Mouse (Mus musculus): ENCODE data around the gene Ubiad1. TPM values are rescaled to one million over a fixed set of nuclear protein-coding genes. Genes with fewer than 3 reads are reported as not detected.

The Ubiad1 gene
- total RNA-seq, 2 experiments from 2014 or later = 8.5 to 8.9 TPM

- no peak for DNase-seq (ENCODE audit: extremely low spot score in 1 of 2, low spot score in 2 of 2)
- intact Hi-C loops (cut with DNase I) = no loop called here
Measured at GRCm38 (mm10) chr4:148417559-148417958, 27.0 kb downstream of the Ubiad1 start.

- no peak for DNase-seq (ENCODE audit: extremely low spot score in 1 of 2, low spot score in 2 of 2)
- intact Hi-C loops (cut with DNase I) = no loop called here
Measured at GRCm38 (mm10) chr4:148417074-148417526, 27.5 kb downstream of the Ubiad1 start.

GRCm38 (mm10) chr4:148415575-148415974, 29.0 kb downstream of the Ubiad1 start:
- intact Hi-C loops (cut with DNase I) = no loop called here
- DNase-seq (ENCODE audit: extremely low spot score in 1 of 2, low spot score in 2 of 2) = no peak

- DNase-seq (ENCODE audit: extremely low spot score in 1 of 2, low spot score in 2 of 2) = peak in 1 of 2 experiments; percentile 21
- intact Hi-C loops (cut with DNase I) = no loop called here
Measured at GRCm38 (mm10) chr4:148408256-148408975, 36.2 kb downstream of the Ubiad1 start.

- no peak for DNase-seq (ENCODE audit: extremely low spot score in 1 of 2, low spot score in 2 of 2)
- intact Hi-C loops (cut with DNase I) = no loop called here
Measured at GRCm38 (mm10) chr4:148405255-148405788, 39.2 kb downstream of the Ubiad1 start.

- intact Hi-C loops (cut with DNase I) = no loop called here
- DNase-seq (ENCODE audit: extremely low spot score in 1 of 2, low spot score in 2 of 2) = no peak
Measured at GRCm38 (mm10) chr4:148404748-148405147, 39.8 kb downstream of the Ubiad1 start.

- DNase-seq (ENCODE audit: extremely low spot score in 1 of 2, low spot score in 2 of 2) = no peak
Measured at GRCm38 (mm10) chr4:148403402-148403801, 41.2 kb downstream of the Ubiad1 start.

GRCm38 (mm10) chr4:148399437-148400094, 45.0 kb downstream of the Ubiad1 start:
- DNase-seq (ENCODE audit: extremely low spot score in 1 of 2, low spot score in 2 of 2) = no peak
- intact Hi-C loops (cut with DNase I) = loop anchor here (5.0 kb wide), 1 partner anchor 33 kb away; no protein-coding TSS in a partner anchor

More at GRCm38 (mm10) chr4:148403402-148403801, 41.2 kb downstream of the Ubiad1 start:
- intact Hi-C loops (cut with DNase I) = no loop called here

- intact Hi-C loops (cut with DNase I) = loop anchor here (5.0 kb wide), 1 partner anchor 35 kb away; no protein-coding TSS in a partner anchor
Measured at GRCm38 (mm10) chr4:148397531-148398287, 46.9 kb downstream of the Ubiad1 start.

GRCm38 (mm10) chr4:148397113-148397512, 47.5 kb downstream of the Ubiad1 start:
- DNase-seq (ENCODE audit: extremely low spot score in 1 of 2, low spot score in 2 of 2) = peak in 1 of 2 experiments; percentile 41
- intact Hi-C loops (cut with DNase I) = loop anchor here (5.0 kb wide), 1 partner anchor 35 kb away; no protein-coding TSS in a partner anchor

More at GRCm38 (mm10) chr4:148397531-148398287, 46.9 kb downstream of the Ubiad1 start:
- peak in 1 of 2 experiments; percentile 33 for DNase-seq (ENCODE audit: extremely low spot score in 1 of 2, low spot score in 2 of 2)

GRCm38 (mm10) chr4:148395875-148396274, 48.7 kb downstream of the Ubiad1 start:
- intact Hi-C loops (cut with DNase I) = loop anchor here (5.0 kb wide), 1 partner anchor 36 kb away; no protein-coding TSS in a partner anchor
- no peak for DNase-seq (ENCODE audit: extremely low spot score in 1 of 2, low spot score in 2 of 2)

- intact Hi-C loops (cut with DNase I) = loop anchor here (5.0 kb wide), 1 partner anchor 37 kb away; no protein-coding TSS in a partner anchor
- no peak for DNase-seq (ENCODE audit: extremely low spot score in 1 of 2, low spot score in 2 of 2)
Measured at GRCm38 (mm10) chr4:148395198-148395597, 49.4 kb downstream of the Ubiad1 start.

- DNase-seq (ENCODE audit: extremely low spot score in 1 of 2, low spot score in 2 of 2) = no peak
- intact Hi-C loops (cut with DNase I) = no loop called here
Measured at GRCm38 (mm10) chr4:148391714-148392310, 52.8 kb downstream of the Ubiad1 start.

GRCm38 (mm10) chr4:148389635-148390034, 54.9 kb downstream of the Ubiad1 start:
- intact Hi-C loops (cut with DNase I) = no loop called here
- no peak for DNase-seq (ENCODE audit: extremely low spot score in 1 of 2, low spot score in 2 of 2)

- intact Hi-C loops (cut with DNase I) = no loop called here
- no peak for DNase-seq (ENCODE audit: extremely low spot score in 1 of 2, low spot score in 2 of 2)
Measured at GRCm38 (mm10) chr4:148389047-148389446, 55.5 kb downstream of the Ubiad1 start.

GRCm38 (mm10) chr4:148385269-148385668, 59.3 kb downstream of the Ubiad1 start:
- no peak for DNase-seq (ENCODE audit: extremely low spot score in 1 of 2, low spot score in 2 of 2)
- intact Hi-C loops (cut with DNase I) = no loop called here
